Mouse (Mus musculus): Measurements from ENCODE around the gene 1810030O07Rik.

- no peak for TF ChIP-seq POLR2A (IDR thresholded peaks at IDR 0.05; ENCODE audit: borderline replicate concordance, insufficient read depth, low read length)
- TF ChIP-seq CTCF (IDR thresholded peaks at IDR 0.05; ENCODE audit: borderline replicate concordance, insufficient read depth, low read depth, low read length), result peak; percentile 39; the same call in 1 of the 2 replicates
These were observed 3.9 kb upstream of the 1810030O07Rik start for GRCm38 (mm10) chrX:12677396-12677795.
